Mouse (Mus musculus): ENCODE data around the gene Arl15.

The Arl15 gene

GRCm38 (mm10) chr13:113844717-113845116, 50.4 kb downstream of the Arl15 start:
- ATAC-seq (ENCODE audit: low TSS enrichment), result no peak

- ATAC-seq (ENCODE audit: low TSS enrichment), result no peak
Measured at GRCm38 (mm10) chr13:113845229-113845628, 50.9 kb downstream of the Arl15 start.

- ATAC-seq (ENCODE audit: low TSS enrichment), result no peak
Measured at GRCm38 (mm10) chr13:113846413-113846812, 52.1 kb downstream of the Arl15 start.

GRCm38 (mm10) chr13:113850431-113851034, 56.2 kb downstream of the Arl15 start:
- ATAC-seq (ENCODE audit: low TSS enrichment), result peak; percentile 55

GRCm38 (mm10) chr13:113851602-113852375, 57.5 kb downstream of the Arl15 start:
- ATAC-seq (ENCODE audit: low TSS enrichment), result peak; percentile 79

- ATAC-seq (ENCODE audit: low TSS enrichment), result no peak
Measured at GRCm38 (mm10) chr13:113852376-113852666, 58.0 kb downstream of the Arl15 start.

GRCm38 (mm10) chr13:113854146-113854545, 59.8 kb downstream of the Arl15 start:
- ATAC-seq (ENCODE audit: low TSS enrichment), result no peak

- ATAC-seq (ENCODE audit: low TSS enrichment), result no peak
Measured at GRCm38 (mm10) chr13:113854551-113855312, 60.4 kb downstream of the Arl15 start.

- ATAC-seq (ENCODE audit: low TSS enrichment), result no peak
Measured at GRCm38 (mm10) chr13:113856946-113857345, 62.6 kb downstream of the Arl15 start.

GRCm38 (mm10) chr13:113858667-113859391, 64.5 kb downstream of the Arl15 start:
- ATAC-seq (ENCODE audit: low TSS enrichment), result no peak

GRCm38 (mm10) chr13:113859392-113859776, 65.1 kb downstream of the Arl15 start:
- ATAC-seq (ENCODE audit: low TSS enrichment), result no peak

- no peak for ATAC-seq (ENCODE audit: low TSS enrichment)
Measured at GRCm38 (mm10) chr13:113860816-113861215, 66.5 kb downstream of the Arl15 start.

GRCm38 (mm10) chr13:113861231-113861630, 66.9 kb downstream of the Arl15 start:
- no peak for ATAC-seq (ENCODE audit: low TSS enrichment)

GRCm38 (mm10) chr13:113862951-113863350, 68.6 kb downstream of the Arl15 start:
- ATAC-seq (ENCODE audit: low TSS enrichment), result no peak

- peak; percentile 24 for ATAC-seq (ENCODE audit: low TSS enrichment)
Measured at GRCm38 (mm10) chr13:113863688-113864087, 69.4 kb downstream of the Arl15 start.

- no peak for ATAC-seq (ENCODE audit: low TSS enrichment)
Measured at GRCm38 (mm10) chr13:113864278-113864677, 70.0 kb downstream of the Arl15 start.

- ATAC-seq (ENCODE audit: low TSS enrichment), result 0 out of 2 replicates have a peak, but pooled peaks have one; percentile 17
Measured at GRCm38 (mm10) chr13:113864893-113865292, 70.6 kb downstream of the Arl15 start.

- no peak for ATAC-seq (ENCODE audit: low TSS enrichment)
Measured at GRCm38 (mm10) chr13:113865378-113865777, 71.1 kb downstream of the Arl15 start.

- peak; percentile 62 for ATAC-seq (ENCODE audit: low TSS enrichment)
Measured at GRCm38 (mm10) chr13:113865806-113866205, 71.5 kb downstream of the Arl15 start.

GRCm38 (mm10) chr13:113867736-113868135, 73.4 kb downstream of the Arl15 start:
- ATAC-seq (ENCODE audit: low TSS enrichment), result no peak

GRCm38 (mm10) chr13:113869212-113870205, 75.2 kb downstream of the Arl15 start:
- peak; percentile 68 for ATAC-seq (ENCODE audit: low TSS enrichment)
